In the genomic region with DNA sequence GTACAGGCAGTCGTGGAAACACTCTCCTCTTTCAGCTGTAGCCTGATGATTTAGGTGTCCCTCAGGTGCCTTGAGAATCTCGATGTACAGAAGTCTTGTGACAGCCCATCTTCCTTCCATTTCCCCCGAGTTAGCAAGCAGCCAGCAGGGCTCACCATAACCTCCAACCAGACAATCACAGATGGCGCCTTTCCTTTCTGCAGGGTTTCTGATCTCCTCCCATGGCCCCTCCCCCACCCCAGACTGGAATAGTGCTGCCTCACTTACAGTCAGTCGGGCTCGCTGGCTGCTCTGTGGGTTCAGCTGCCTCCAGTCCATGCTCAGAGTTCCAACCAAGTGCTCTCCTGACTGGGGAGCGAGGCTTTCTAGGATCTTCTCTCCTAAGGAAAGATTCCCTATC, we compare ENCODE assay signal across 12 mouse cellular contexts. TPM values are rescaled to one million over a fixed set of nuclear protein-coding genes. Genes with fewer than 3 reads are reported as not detected.
A peak's percentile ranks its signal among the peaks of the same experiment; 100 is the strongest.
DNase-seq lines count a peak whose midpoint lies in the region; TF ChIP-seq lines count a peak whose summit lies in the region.
"Had no signal": no experiment of that assay in that cellular context is flagged by ENCODE, and none has a peak within 500 bp of the region (broad histone marks: within the 10 kb centered on the region; RNA-seq: fewer than 3 reads in every experiment).

No protein-coding gene starts in this region.

- H3K4me1 ChIP-seq in E14TG2a.4 (replicated peaks; ENCODE audit: low read depth, low read length): peaks cover 47% of the 10 kb centered on the region
- H3K4me1 ChIP-seq: hindbrain, embryonic 15.5 days had no signal

- H3K36me3 ChIP-seq in E14TG2a.4 (ENCODE audit: insufficient read depth, low read length): no peaks in the 10 kb centered on the region
- H3K36me3 ChIP-seq: embryonic facial prominence, embryonic 15.5 days; hindbrain, embryonic 15.5 days had no signal

- H3K9me3 ChIP-seq in E14TG2a.4 (ENCODE audit: low read length): no peaks in the 10 kb centered on the region

- H3K27me3 ChIP-seq in E14TG2a.4 (ENCODE audit: insufficient read depth, low read length): peaks cover 24% of the 10 kb centered on the region
- H3K27me3 ChIP-seq: embryonic facial prominence, embryonic 15.5 days; hindbrain, embryonic 15.5 days had no signal

- no peak for TF ChIP-seq POLR2A in brain, embryonic 14.5 days (IDR thresholded peaks at IDR 0.05; ENCODE audit: borderline replicate concordance, extremely low read depth, insufficient read depth, insufficient read length, poor library complexity, severe bottlenecking)

- DNase-seq in layer of hippocampus, adult 9-11 months: peak; percentile 58
- no peak for DNase-seq in layer of hippocampus, postnatal 10 days (ENCODE audit: low spot score in 2 of 2)
- DNase-seq in brain, embryonic 14.5 days (ENCODE audit: low read depth): peak; percentile 29
- DNase-seq in thymus, postnatal 0 days (ENCODE audit: low spot score): peak; percentile 79
- DNase-seq in adrenal gland, adult 18-20 months (ENCODE audit: low spot score in 2 of 2): no peak
- DNase-seq in gastrocnemius, postnatal 4 days (ENCODE audit: low spot score in 2 of 2): no peak
- DNase-seq: cerebellum, postnatal 36 days; kidney, postnatal 36 days had no signal

- peak overlapping the region; percentile 73 for H3K4me3 ChIP-seq in E14TG2a.4 (replicated peaks; ENCODE audit: low read length)
- H3K4me3 ChIP-seq: embryonic facial prominence, embryonic 15.5 days; hindbrain, embryonic 15.5 days; limb, embryonic 10.5 days had no signal

- TF ChIP-seq CTCF in E14TG2a.4 (conservative IDR thresholded peaks at IDR 0.05; ENCODE audit: low read length): no peak
- no peak for TF ChIP-seq CTCF in brain, embryonic 14.5 days (IDR thresholded peaks at IDR 0.05; ENCODE audit: borderline replicate concordance, extremely low read depth, insufficient read depth, insufficient read length)

RNA-seq across cellular contexts. Expression of gene Glrx5, which starts 10.3 kb away (rescaled TPM):
- total RNA-seq in layer of hippocampus, postnatal 10 days (2021): 10 to 100 TPM; 62.2 to 76.7 TPM
- 71.3 and 95.6 TPM in 2 replicates for polyA plus RNA-seq in brain, embryonic 14.5 days (2012; rRNA removed)
- polyA plus RNA-seq in thymus, postnatal 0 days (2015; fragmentation: Nextera tagmentation; extraction: Ambion mirVana): 153 and 160 TPM in 2 replicates
- 100 to 1,000 TPM; 115 to 227 TPM for total RNA-seq in adrenal gland, adult 18-20 months (2021)
- 10 to 100 TPM; 64.0 to 65.3 TPM for total RNA-seq in gastrocnemius, postnatal 4 days (2021)

RNA-seq across cellular contexts. Expression of gene Syne3, which starts 12.5 kb away (rescaled TPM):
- under 1 TPM; 0.73 to 0.80 TPM for total RNA-seq in layer of hippocampus, postnatal 10 days (2021)
- polyA plus RNA-seq in brain, embryonic 14.5 days (2012; rRNA removed): 0.34 and 0.44 TPM in 2 replicates
- 6.2 and 7.8 TPM in 2 replicates for polyA plus RNA-seq in thymus, postnatal 0 days (2015; fragmentation: Nextera tagmentation; extraction: Ambion mirVana)
- total RNA-seq in adrenal gland, adult 18-20 months (2021): 10 to 100 TPM in 1 of 2 experiments, 1 to 10 TPM in 1; 9.3 to 11.4 TPM
- 10 to 100 TPM; 17.7 to 19.2 TPM for total RNA-seq in gastrocnemius, postnatal 4 days (2021)

Comparison
In these comparisons a context has a peak if more than half of its experiments do, and no peak if none do; other contexts are left out.
1. DNase-seq: peak in layer of hippocampus, adult 9-11 months (single experiment), brain, embryonic 14.5 days (single experiment) and thymus, postnatal 0 days (single experiment); none in layer of hippocampus, postnatal 10 days (0 of 2), adrenal gland, adult 18-20 months (0 of 2) and gastrocnemius, postnatal 4 days (0 of 2).
2. RNA of gene Syne3, which starts 12.5 kb away (total RNA-seq): 17.7 to 19.2 TPM in gastrocnemius, postnatal 4 days and 9.3 to 11.4 TPM in adrenal gland, adult 18-20 months; 0.73 to 0.80 TPM in layer of hippocampus, postnatal 10 days; every median in the first group is over 4 times any median in the second.